Mouse (Mus musculus): ENCODE results near the gene Ccdc167. TPM values are rescaled to one million over a fixed set of nuclear protein-coding genes. Genes with fewer than 3 reads are reported as not detected.

Gene Ccdc167
- polyA plus RNA-seq (2012; rRNA removed), result 5.7 and 7.7 TPM in 2 replicates

- Histone ChIP-seq H3K4me3 (replicated peaks; ENCODE audit: extremely low read depth, low read depth, low read length) (peak within 1 kb of the TSS; percentile 78), H3K4me1 (ENCODE audit: control insufficient read depth, insufficient read depth, low read length) (peaks cover 2% of the 10 kb centered on the region; the same call in 1 of the 2 replicates)
- 5% methylated on average over 41 of the region's 41 CpGs for WGBS
- peak; percentile 95 for DNase-seq
- TF ChIP-seq CTCF (IDR thresholded peaks at IDR 0.05; ENCODE audit: insufficient read depth, low read length), result no peak
- no peak; the same call in 1 of the 2 replicates for TF ChIP-seq POLR2A (IDR thresholded peaks at IDR 0.05; ENCODE audit: borderline replicate concordance, extremely low read depth, low read depth, low read length)
Measured at GRCm38 (mm10) chr17:29716732-29717445, at the start of gene Ccdc167. TSS of gene Ccdc167 (minus strand) at chr17:29717044.

- TF ChIP-seq CTCF (IDR thresholded peaks at IDR 0.05; ENCODE audit: insufficient read depth, low read length), result no peak
- no peak for TF ChIP-seq POLR2A (IDR thresholded peaks at IDR 0.05; ENCODE audit: borderline replicate concordance, extremely low read depth, low read depth, low read length)
- no peak overlapping the region for H3K4me3 ChIP-seq (replicated peaks; ENCODE audit: extremely low read depth, low read depth, low read length)
- H3K4me1 ChIP-seq (ENCODE audit: control insufficient read depth, insufficient read depth, low read length), result no peaks in the 10 kb centered on the region
- DNase-seq, result no peak
- WGBS, result 83% methylated on average over 9 of the region's 9 CpGs
Measured at GRCm38 (mm10) chr17:29765380-29765779, 48.5 kb upstream of the Ccdc167 start.

- peak; percentile 44 for TF ChIP-seq CTCF (IDR thresholded peaks at IDR 0.05; ENCODE audit: insufficient read depth, low read length)
- TF ChIP-seq POLR2A (IDR thresholded peaks at IDR 0.05; ENCODE audit: borderline replicate concordance, extremely low read depth, low read depth, low read length), result no peak
- peak; percentile 26 for DNase-seq
- 70% methylated on average over 8 of the region's 8 CpGs for WGBS
- Histone ChIP-seq H3K4me3 (replicated peaks; ENCODE audit: extremely low read depth, low read depth, low read length) (no peak overlapping the region), H3K4me1 (ENCODE audit: control insufficient read depth, insufficient read depth, low read length) (no peaks in the 10 kb centered on the region)
Measured at GRCm38 (mm10) chr17:29762551-29762950, 45.7 kb upstream of the Ccdc167 start.

- TF ChIP-seq POLR2A (IDR thresholded peaks at IDR 0.05; ENCODE audit: borderline replicate concordance, extremely low read depth, low read depth, low read length), result no peak
- no peak for TF ChIP-seq CTCF (IDR thresholded peaks at IDR 0.05; ENCODE audit: insufficient read depth, low read length)
- no peak for DNase-seq
- no peak overlapping the region for H3K4me3 ChIP-seq (replicated peaks; ENCODE audit: extremely low read depth, low read depth, low read length)
- H3K4me1 ChIP-seq (ENCODE audit: control insufficient read depth, insufficient read depth, low read length), result no peaks in the 10 kb centered on the region
- 72% methylated on average over 9 of the region's 9 CpGs for WGBS
Measured at GRCm38 (mm10) chr17:29761938-29762337, 45.1 kb upstream of the Ccdc167 start.

GRCm38 (mm10) chr17:29760404-29761375 is 43.8 kb upstream of the Ccdc167 start:
- WGBS, result 68% methylated on average over 21 of the region's 21 CpGs
- Histone ChIP-seq H3K4me3 (replicated peaks; ENCODE audit: extremely low read depth, low read depth, low read length) (no peak overlapping the region), H3K4me1 (ENCODE audit: control insufficient read depth, insufficient read depth, low read length) (no peaks in the 10 kb centered on the region)
- TF ChIP-seq CTCF (IDR thresholded peaks at IDR 0.05; ENCODE audit: insufficient read depth, low read length), result no peak
- no peak for TF ChIP-seq POLR2A (IDR thresholded peaks at IDR 0.05; ENCODE audit: borderline replicate concordance, extremely low read depth, low read depth, low read length)
- DNase-seq, result no peak

- no peak for DNase-seq
- Histone ChIP-seq H3K4me3 (replicated peaks; ENCODE audit: extremely low read depth, low read depth, low read length) (no peak overlapping the region), H3K4me1 (ENCODE audit: control insufficient read depth, insufficient read depth, low read length) (no peaks in the 10 kb centered on the region)
- TF ChIP-seq CTCF (IDR thresholded peaks at IDR 0.05; ENCODE audit: insufficient read depth, low read length) (no peak), POLR2A (IDR thresholded peaks at IDR 0.05; ENCODE audit: borderline replicate concordance, extremely low read depth, low read depth, low read length) (no peak)
- WGBS, result 74% methylated on average over 19 of the region's 19 CpGs
Measured at GRCm38 (mm10) chr17:29759963-29760362, 43.1 kb upstream of the Ccdc167 start.

GRCm38 (mm10) chr17:29756381-29756780 is 39.5 kb upstream of the Ccdc167 start:
- TF ChIP-seq CTCF (IDR thresholded peaks at IDR 0.05; ENCODE audit: insufficient read depth, low read length), result no peak
- TF ChIP-seq POLR2A (IDR thresholded peaks at IDR 0.05; ENCODE audit: borderline replicate concordance, extremely low read depth, low read depth, low read length), result no peak
- H3K4me3 ChIP-seq (replicated peaks; ENCODE audit: extremely low read depth, low read depth, low read length), result no peak overlapping the region
- no peaks in the 10 kb centered on the region for H3K4me1 ChIP-seq (ENCODE audit: control insufficient read depth, insufficient read depth, low read length)
- WGBS, result 84% methylated on average over 10 of the region's 10 CpGs
- no peak for DNase-seq

- TF ChIP-seq POLR2A (IDR thresholded peaks at IDR 0.05; ENCODE audit: borderline replicate concordance, extremely low read depth, low read depth, low read length), result no peak
- TF ChIP-seq CTCF (IDR thresholded peaks at IDR 0.05; ENCODE audit: insufficient read depth, low read length), result no peak
- Histone ChIP-seq H3K4me3 (replicated peaks; ENCODE audit: extremely low read depth, low read depth, low read length) (no peak overlapping the region), H3K4me1 (ENCODE audit: control insufficient read depth, insufficient read depth, low read length) (no peaks in the 10 kb centered on the region)
- 62% methylated on average over 4 of the region's 4 CpGs for WGBS
- no peak for DNase-seq
Measured at GRCm38 (mm10) chr17:29754510-29754909, 37.7 kb upstream of the Ccdc167 start.

- TF ChIP-seq POLR2A (IDR thresholded peaks at IDR 0.05; ENCODE audit: borderline replicate concordance, extremely low read depth, low read depth, low read length) (no peak), CTCF (IDR thresholded peaks at IDR 0.05; ENCODE audit: insufficient read depth, low read length) (no peak)
- 68% methylated on average over 6 of the region's 6 CpGs for WGBS
- no peaks in the 10 kb centered on the region for H3K4me1 ChIP-seq (ENCODE audit: control insufficient read depth, insufficient read depth, low read length)
- no peak overlapping the region for H3K4me3 ChIP-seq (replicated peaks; ENCODE audit: extremely low read depth, low read depth, low read length)
- no peak for DNase-seq
Measured at GRCm38 (mm10) chr17:29747466-29747865, 30.6 kb upstream of the Ccdc167 start.
